Mouse (Mus musculus) liver, adult 2 months (tissue): ENCODE measurements at regions not wholly inside any gene's neighbourhood (a gene's known extent, or its start where the extent isn't known, plus 50 kb on each side); places are given as distances from the start of the nearest gene placed in this dataset.

Source experiments
- CTCF ChIP-seq: fragments of 200-500 bp; IDR thresholded peaks from 2 replicates; pipeline ENCODE4 v1.5.1; 2011; ENCODE audit warnings: low read depth, low read length, control low read depth
- POLR2A ChIP-seq: fragments of 200-500 bp; IDR thresholded peaks from 2 replicates; pipeline ENCODE4 v1.6.1; 2011; ENCODE audit warnings: low read length, control low read depth; ENCODE audit not compliant: insufficient read depth; ENCODE audit errors: extremely low read depth

GRCm38 (mm10) chr3:63638572-63638971, 154.9 kb upstream of the Gm34302 start:
- no peak for TF ChIP-seq CTCF
- TF ChIP-seq POLR2A, result no peak
